Mouse (Mus musculus) cerebellum, postnatal 4 days (tissue): ENCODE data around the gene Ext2.

Source experiments
- DNase-seq, 2 experiments: peaks; one replicate each; pipeline ENCODE4 v3.0.0; 2022; ENCODE audit warnings: low spot score in 2 of 2, mixed read lengths in 1 of 2

Gene Ext2

GRCm38 (mm10) chr2:93777056-93777430 lies 45.3 kb downstream of the Ext2 start:
- no peak for DNase-seq

DNA sequence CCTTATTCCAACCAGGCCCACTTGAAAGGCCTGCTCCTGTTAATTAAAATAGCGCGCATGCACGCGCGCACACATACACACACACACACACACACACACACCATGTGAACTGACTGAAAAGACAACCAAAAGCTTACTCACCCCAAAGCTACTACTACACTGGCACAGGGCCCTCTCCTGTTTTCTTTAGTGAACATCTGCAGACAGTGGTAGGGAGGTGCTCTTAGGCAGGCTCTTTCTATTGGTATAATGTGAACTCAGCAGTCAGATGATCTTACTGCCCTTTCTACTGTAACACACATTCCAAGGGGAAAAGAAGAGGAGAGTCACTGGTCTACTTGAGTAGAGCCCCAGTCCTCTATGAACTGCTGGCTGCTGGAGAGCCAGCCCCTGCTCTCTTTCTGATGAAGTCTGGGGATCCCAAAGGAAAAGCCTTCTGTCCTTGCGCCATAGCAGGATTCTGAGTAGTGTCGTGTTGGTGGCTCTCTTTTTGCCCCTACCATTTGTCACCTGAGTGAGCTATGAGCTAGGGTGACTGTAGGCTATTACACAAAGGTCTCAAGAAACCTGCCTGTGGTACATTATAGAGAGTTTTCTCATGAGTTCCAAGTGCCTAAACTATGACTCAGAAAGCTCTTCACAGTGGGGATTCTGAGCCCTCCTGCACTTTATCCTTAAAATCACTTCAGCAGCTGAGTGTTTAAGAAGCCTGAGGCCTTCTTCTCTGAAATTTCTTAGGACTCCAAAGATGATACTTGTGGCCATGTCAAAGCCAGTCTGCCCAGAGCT lies 45.9 kb downstream of the Ext2 start:
- no peak for DNase-seq

DNA sequence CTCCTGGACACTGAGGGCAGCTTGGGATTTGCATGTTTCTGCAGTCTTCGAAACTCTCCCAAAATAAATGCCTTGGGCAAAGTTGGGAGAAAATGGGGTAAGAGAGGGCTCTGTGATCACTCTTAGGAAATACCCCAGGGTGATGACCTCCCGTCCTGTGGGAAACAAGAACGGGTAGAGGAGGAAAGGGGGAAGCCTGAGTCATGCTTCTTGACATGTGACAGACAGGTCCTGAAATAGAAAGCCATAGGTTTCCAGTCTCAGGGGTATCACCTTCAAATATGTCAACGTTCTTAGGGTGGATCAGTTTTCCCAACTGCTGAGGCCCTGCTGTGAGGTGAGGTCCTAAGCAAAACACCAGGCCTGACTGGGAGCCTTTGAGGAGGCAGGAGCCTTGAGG lies 46.9 kb downstream of the Ext2 start:
- no peak for DNase-seq

GRCm38 (mm10) chr2:93774946-93775345 lies 47.4 kb downstream of the Ext2 start:
- DNase-seq = no peak

DNA sequence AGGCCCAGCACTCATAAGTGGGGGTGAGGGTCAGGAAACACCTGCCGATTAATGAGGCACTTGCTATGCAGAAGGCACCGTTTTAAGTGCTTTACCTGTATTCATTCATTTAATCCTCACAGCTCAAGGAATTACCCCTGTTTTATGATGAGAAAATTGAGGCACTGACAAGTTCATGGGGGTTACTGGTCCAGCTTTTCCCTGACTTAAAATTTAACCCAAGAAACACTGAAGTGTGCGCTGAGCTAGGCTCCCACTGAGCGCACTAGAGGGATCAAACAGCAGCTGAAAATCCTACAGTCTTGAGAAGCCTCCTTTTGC lies 49.6 kb downstream of the Ext2 start:
- no peak for DNase-seq

DNA sequence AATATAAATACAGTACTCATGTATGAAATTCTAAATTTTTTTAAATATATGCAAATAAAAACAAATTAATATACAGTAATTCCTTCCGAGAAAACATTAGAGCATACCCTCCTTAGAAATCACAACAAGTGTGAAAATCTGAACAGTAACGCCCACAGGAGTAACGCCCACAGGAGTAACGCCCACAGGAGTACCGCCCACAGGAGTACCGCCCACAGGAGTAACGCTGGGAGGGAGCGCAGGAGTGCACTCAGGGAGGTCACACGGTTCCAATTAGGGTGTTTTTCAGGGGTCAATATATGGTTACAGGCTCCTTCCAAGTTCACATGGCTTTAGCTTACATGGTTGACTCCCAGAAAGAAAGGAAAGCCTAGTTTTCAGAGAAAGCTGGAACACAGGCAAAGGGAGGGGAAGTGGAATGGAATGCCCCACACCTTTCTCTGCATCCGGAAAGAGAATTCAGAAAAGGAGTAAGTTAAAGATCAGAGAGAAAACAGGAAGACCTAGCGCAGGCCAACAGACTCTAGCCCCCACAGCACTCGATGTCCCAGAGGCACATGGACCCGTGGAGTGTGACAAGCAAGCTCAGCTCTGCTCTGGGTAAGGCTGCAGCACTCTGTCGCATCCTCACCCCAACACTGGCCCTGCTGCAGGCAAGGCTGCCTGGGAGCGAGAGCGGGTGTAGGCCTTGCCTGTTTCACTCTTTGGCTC lies 50.2 kb downstream of the Ext2 start:
- DNase-seq = no peak

GRCm38 (mm10) chr2:93770895-93771294 lies 51.5 kb downstream of the Ext2 start:
- DNase-seq = no peak

- DNase-seq = no peak
These were observed 52.5 kb downstream of the Ext2 start for GRCm38 (mm10) chr2:93769875-93770274.

DNA sequence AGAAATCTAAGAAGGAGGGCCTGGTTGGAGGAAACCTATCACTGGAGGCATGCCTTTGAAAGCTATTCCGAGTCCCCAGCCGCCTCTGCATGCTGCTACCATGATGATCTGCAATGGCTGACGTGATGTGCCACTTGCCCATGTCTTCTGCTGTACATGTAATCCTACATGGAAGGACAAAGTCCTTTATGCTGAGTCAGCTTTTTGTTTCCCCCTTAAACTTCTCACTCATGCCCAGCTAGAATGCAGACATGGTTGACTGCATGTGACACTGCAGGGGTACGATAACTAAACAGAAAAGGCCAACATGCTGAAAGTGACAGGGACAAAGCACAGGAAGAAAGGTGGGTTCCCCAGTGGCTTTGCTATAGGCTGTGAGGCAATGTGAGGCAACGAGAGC lies 56.6 kb downstream of the Ext2 start:
- DNase-seq = no peak

- DNase-seq = no peak
These were observed 58.2 kb downstream of the Ext2 start for GRCm38 (mm10) chr2:93764211-93764610.

DNA sequence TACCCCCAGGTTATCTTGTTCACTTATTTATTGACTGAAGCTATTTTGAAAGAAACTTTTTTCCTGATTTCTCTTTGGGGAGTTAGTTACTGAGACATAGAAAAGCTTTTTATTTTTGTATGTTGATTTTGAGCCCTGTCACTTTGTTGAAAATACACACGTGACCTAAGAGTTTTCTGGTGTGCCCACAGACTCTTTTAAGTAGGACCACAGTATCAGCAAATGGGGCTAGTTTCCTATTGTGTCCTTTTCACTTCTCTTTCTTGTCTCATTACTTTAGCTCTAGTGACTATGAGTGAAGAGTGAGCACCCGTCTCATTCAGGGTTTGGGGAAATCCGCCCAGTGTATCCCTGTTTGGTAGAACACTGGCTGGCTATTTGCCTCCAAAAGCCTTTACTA lies 62.0 kb downstream of the Ext2 start:
- no peak for DNase-seq

DNA sequence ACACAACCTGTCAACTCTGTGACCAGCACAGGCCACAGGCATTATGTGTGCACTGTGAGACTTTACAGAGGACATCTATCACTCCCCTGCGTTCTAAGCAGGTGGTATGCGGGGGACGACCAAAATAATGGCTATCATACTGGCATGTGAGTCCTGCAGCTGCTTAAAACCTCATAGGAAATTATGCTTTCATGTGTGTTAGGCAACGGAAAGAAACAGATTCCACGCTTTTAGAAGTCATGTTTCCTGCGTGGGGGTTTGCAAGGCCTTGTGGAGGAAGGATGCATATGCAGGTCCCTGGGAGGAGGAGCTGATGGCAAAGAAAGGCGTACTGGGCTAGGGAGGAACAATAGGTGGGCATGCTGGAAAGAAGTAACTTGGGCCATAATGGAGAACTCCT lies 63.2 kb downstream of the Ext2 start:
- DNase-seq = no peak

- no peak for DNase-seq
These were observed 64.1 kb downstream of the Ext2 start for GRCm38 (mm10) chr2:93758298-93758697.

GRCm38 (mm10) chr2:93754366-93754765 lies 68.0 kb downstream of the Ext2 start:
- DNase-seq = no peak

- no peak for DNase-seq
These were observed 69.1 kb downstream of the Ext2 start for GRCm38 (mm10) chr2:93753147-93753758.

- no peak for DNase-seq
These were observed 72.7 kb downstream of the Ext2 start for GRCm38 (mm10) chr2:93749709-93750108.

- no peak for DNase-seq
These were observed 74.7 kb downstream of the Ext2 start for GRCm38 (mm10) chr2:93747538-93748126.

DNA sequence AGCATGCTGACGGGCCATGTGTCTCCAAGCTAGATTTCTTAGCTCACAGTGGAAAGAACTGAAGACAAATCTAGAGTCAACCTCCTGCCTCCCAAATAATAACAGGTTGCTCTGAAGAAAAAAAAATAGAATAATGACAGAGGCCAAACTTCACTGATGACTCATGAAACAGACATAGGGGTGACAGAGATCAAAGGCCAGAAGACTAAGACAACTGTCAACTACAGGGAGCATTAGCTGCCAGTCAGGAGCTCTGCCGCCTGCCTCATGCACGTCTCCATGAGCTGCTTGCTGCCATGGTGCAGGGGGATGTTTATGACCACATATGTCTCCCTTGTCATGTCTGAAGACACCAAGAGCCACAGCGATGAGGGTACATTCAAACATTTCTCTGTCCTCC lies 75.7 kb downstream of the Ext2 start:
- no peak for DNase-seq

DNA sequence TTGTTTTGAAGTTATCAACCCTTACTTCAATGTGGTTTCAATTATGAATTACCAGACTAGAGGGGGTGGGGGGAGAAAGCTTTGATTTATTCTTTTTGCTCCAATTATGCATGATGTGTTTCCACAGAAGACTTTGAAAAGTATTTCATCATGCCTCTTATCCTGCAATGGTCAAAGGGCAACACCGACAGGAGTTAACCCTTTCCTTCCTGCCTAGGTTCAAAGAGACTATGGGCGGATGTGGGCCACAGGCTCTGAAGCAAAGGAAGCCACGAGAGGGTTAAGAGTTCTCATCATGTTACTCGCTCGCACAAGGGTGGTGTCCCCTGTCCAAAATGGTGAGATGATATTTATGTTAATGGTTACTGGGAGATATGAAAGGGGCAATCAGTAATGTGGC lies 76.2 kb downstream of the Ext2 start:
- no peak for DNase-seq

GRCm38 (mm10) chr2:93745741-93746140 lies 76.6 kb downstream of the Ext2 start:
- no peak for DNase-seq

- DNase-seq = no peak
These were observed 77.8 kb downstream of the Ext2 start for GRCm38 (mm10) chr2:93744346-93745229.

DNA sequence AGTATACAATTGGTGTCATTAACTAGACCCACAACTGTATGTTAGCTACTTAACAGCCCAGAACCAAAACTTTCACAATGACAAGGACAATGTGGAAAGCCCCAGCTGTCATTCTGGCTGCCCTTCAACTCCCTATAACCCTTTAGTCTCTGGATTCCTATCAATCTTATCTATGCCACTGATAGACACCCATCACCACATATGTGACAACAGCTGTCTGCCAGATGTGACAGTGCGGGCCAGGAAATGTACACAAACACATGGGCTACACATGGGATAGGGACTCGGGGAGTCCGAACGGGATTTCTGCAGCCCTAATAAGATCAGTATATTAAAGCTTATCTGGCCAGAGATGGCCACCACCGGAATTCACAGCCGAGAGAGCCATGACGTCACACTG lies 80.7 kb downstream of the Ext2 start:
- no peak for DNase-seq
